Mouse (Mus musculus): ENCODE measurements around the gene Sohlh1.
"Not testable (repeated sequence)": the region's sequence is repeated elsewhere in the genome, so short reads cannot be mapped to it uniquely, and the experiment has no call there.

Sohlh1 gene

DNA sequence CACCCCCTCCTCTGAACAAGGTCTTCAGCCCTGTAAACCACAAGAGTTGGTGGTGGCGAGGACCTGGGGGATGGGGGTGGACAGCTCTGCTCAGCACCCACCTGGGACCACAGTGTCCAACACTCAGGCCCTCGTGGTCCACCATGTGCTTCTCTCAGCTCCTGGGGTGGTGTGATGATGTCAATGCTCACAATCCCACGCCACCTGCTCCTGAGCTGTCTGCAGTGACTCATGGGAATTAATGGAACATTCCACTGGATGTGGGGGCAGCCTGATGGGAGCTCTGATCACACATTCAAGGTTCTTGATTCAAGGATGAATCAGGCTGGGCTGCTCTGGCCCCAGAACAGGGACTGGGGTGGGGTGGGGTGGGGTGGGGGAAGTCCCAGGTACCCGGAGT, 4.9 kb downstream of the Sohlh1 start:
- no peak for DNase-seq (ENCODE audit: low spot score in 2 of 2)

DNA sequence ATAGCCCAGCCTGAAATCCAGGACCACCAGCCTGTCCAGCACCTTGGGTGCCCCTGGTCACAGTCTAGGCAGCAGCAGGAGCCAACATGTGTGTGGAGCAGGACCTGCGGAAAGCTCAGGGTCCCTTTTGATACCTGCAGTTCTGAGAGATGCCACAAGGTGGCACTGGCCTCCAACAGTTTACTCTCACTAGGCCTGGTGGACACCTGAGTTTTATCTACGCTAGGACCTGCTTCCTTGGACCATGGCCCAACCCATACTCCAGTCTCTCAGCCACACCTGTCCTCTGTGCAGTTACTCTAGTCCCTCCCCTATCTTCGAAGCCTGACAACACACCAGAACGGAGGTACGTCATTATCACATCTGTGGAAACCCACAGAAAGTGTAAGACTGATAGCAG, 10.8 kb downstream of the Sohlh1 start:
- peak; percentile 45 to 77 for DNase-seq (ENCODE audit: low spot score in 2 of 2)

DNA sequence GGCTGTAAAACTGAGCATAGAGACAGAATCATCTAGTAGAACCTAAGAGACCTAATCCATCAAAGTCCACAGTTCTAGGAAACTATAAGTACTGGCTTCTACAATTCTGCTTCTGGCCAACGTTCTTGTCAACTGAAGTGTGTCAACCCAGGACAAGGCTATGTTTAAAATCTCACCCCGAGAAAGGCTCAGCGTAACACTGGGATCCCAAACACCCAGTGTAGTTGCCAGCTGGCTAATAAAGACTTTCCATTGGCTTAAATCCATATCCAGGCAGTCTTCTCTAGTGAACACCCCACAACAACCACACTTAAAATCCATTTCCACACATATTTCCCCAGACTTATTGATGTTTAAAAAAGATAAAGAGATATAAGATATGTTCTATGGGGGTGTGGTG, 16.3 kb downstream of the Sohlh1 start:
- DNase-seq (ENCODE audit: low spot score in 2 of 2): no peak

DNA sequence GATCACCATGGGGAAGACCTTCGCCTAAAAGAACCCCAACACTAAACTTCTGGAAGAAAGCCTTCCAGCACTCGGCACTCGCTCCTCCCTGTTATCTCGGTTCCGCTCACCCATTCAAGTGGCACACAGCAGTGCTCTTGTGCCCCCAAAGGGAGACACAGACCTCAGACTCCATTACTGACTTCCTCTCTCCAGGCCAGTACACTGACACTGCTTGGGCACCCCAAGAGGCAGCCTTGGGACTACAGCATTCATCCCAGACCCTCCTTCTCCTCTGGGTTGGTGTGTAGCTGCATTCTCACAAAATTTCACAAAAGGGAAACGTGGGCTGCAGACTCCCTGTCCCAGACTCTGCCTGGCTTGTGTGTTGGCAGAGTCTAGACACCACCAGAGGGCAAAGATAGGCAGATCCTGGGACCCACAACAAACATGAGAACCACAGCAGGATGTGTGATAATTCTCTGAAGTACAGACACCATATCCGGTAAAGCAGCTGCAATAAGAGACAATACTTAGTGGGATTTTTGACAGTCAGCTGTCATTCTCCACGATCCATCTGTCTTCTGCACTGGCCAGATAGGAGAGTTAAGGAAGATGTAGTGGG, 18.6 kb downstream of the Sohlh1 start:
- DNase-seq (ENCODE audit: low spot score in 2 of 2): no peak

DNA sequence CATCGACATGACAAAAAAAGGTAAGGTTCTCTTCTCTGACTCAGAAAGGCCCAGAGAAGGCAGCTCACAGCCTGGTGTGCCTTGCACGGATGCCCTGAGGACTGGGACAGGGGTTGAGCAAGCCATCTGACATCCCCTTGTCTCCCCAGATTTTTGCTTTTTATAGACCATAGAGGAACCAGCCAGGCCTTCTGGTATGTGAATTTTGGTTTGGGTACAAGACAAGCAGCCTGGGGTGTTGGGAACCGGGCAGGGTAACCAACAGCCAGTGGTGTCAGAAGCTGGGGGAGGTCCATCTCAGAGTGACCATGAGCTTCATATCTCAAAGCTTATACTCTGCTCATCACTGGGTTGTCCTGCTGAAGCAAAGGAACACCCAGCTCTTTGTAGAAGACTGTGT, 22.3 kb downstream of the Sohlh1 start:
- DNase-seq (ENCODE audit: low spot score in 2 of 2): no peak

DNA sequence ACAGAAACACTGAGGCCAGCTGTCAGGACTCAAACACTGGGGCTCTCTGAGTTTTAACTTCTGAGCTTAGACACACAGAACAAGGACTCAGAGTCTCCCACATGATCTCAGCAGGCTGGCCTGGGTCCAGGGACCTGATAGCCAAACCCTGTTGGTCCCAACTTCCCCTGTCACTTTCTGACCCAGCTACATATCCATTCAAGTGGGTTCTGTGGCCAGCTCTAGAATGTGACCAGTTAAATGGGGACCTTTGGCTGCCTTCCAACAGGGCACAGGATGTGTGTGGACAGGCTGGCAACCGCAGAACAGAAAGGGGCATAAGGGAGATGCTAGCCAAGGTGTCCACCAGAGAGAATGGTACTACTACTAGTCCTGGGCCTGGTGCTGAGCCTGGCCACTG, 24.2 kb downstream of the Sohlh1 start, which contains the start of gene Lcn9:
Lcn9 (plus strand) TSS at position 348 of the 400 bp plus-strand sequence.
- DNase-seq (ENCODE audit: low spot score in 2 of 2): no peak

DNA sequence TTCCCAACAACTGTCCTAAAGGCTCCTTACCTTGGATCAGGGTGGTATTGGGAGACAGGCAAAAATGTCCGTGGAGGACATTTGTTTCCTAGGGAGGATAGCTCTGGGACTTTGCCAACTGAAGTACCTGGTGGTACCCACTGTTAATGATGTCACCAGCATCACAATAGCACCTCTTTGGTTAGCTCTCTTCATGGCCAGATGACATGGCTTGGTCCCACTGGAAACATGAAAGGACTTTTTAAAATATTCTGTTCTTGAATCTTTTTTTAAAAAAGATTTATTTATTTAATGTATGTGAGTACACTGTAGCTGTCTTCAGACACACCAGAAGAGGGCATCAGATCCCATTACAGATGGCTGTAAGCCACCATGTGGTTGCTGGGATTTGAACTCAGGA, 31.3 kb downstream of the Sohlh1 start, which contains the start of gene Glt6d1:
Glt6d1 (minus strand) TSS at position 101 of the 400 bp plus-strand sequence.
- not testable (repeated sequence) for DNase-seq (ENCODE audit: low spot score in 2 of 2)

DNA sequence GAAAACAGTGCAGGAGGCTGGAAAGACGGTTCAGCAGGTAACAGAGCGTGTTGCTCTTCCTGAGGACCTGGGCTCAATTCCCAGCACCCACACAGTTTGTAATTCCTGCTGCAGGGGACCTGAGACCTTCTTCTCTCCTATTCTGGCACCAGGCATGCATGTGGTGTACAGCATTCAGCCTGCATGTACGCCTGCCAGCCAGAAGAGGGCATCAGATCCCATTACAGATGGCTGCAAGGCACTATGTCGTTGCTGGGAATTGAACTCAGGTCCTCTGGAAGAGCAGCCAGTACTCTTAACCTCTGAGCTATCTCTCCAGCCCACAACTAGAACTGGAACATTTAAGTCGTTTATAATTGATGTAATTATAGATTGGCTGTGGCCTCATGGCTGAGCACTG, 33.7 kb downstream of the Sohlh1 start:
- DNase-seq (ENCODE audit: low spot score in 2 of 2): no peak

DNA sequence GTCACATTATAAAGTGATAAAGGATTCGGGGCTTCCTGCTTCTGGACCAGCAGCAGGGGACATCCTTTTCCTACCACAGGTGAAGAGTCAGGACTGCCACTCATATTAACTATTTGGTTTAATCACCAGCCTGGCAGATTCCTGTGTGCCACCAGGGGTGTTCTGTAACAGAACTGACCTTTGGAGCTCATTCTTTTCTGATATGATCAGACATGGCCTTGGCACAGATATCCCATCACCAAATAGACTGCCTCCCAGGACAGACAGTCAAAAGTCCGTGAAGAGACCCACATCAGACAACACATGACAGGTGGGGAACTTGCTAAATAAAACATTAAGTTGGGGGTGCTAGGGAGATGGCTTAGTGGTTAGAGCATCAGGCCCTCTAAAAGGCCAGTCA, 35.3 kb downstream of the Sohlh1 start:
- DNase-seq (ENCODE audit: low spot score in 2 of 2): no peak

DNA sequence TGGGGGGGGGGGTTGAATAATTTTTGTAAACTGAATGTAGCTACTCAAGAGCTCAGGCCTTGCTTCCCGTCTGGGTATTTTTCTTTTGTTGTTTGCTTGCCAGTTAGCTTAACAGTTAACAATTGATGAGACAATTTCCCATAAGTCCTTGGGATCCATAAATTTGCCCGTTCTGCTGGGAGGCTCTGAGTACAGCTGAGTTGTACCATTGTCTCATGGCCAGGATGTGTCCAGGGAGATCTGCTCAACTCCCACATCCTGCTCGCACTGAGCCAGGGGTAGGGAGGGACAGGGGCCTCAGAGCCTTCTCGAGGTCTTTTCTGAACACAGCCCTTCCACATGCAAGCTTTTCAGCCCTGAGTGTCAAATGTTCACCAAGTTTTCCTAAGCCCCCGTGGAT, 49.0 kb downstream of the Sohlh1 start:
- DNase-seq (ENCODE audit: low spot score in 2 of 2): no peak

DNA sequence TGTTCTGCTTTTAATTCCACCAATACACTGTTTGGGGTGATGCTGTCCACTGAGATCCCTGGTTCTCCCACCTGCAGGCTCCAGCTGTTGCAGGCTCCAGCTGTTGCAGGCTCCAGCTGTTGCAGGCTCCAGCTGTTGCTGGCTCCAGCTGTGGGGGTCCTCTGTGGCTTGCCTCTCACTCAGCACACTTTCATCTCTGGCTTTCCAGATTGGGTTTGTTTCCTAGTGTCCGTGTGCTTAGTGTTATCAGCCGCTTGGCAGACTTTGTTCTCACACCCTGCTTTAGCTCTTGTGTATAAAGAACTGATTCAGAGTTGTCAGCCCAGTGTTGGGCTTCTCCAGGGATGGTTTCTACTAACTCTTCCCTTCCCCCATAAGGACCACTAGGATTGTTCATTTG, 49.4 kb downstream of the Sohlh1 start:
- DNase-seq (ENCODE audit: low spot score in 2 of 2): no peak
